Mouse (Mus musculus): ENCODE measurements around the gene Kcne2.

Kcne2 gene

GRCm38 (mm10) chr16:92292101-92292500 is at the start of gene Kcne2:
Kcne2 (plus strand) TSS chr16:92292389.
- no peak for DNase-seq (ENCODE audit: low read depth, low spot score)

GRCm38 (mm10) chr16:92245909-92246308 is 46.3 kb upstream of the Kcne2 start:
- no peak for DNase-seq (ENCODE audit: low read depth, low spot score)

- no peak for DNase-seq (ENCODE audit: low read depth, low spot score)
Measured at GRCm38 (mm10) chr16:92246974-92247373, 45.2 kb upstream of the Kcne2 start.

- no peak for DNase-seq (ENCODE audit: low read depth, low spot score)
Measured at GRCm38 (mm10) chr16:92247700-92248099, 44.5 kb upstream of the Kcne2 start.

- DNase-seq (ENCODE audit: low read depth, low spot score), result no peak
Measured at GRCm38 (mm10) chr16:92249681-92250080, 42.5 kb upstream of the Kcne2 start.

GRCm38 (mm10) chr16:92250452-92250851 is 41.7 kb upstream of the Kcne2 start:
- no peak for DNase-seq (ENCODE audit: low read depth, low spot score)

GRCm38 (mm10) chr16:92254316-92254715 is 37.9 kb upstream of the Kcne2 start:
- no peak for DNase-seq (ENCODE audit: low read depth, low spot score)

GRCm38 (mm10) chr16:92267861-92268260 is 24.3 kb upstream of the Kcne2 start:
- DNase-seq (ENCODE audit: low read depth, low spot score), result no peak

GRCm38 (mm10) chr16:92274516-92274915 is 17.7 kb upstream of the Kcne2 start:
- DNase-seq (ENCODE audit: low read depth, low spot score), result no peak

- no peak for DNase-seq (ENCODE audit: low read depth, low spot score)
Measured at GRCm38 (mm10) chr16:92275526-92275925, 16.7 kb upstream of the Kcne2 start.

GRCm38 (mm10) chr16:92282671-92283070 is 9.5 kb upstream of the Kcne2 start:
- no peak for DNase-seq (ENCODE audit: low read depth, low spot score)

GRCm38 (mm10) chr16:92285068-92285467 is 7.1 kb upstream of the Kcne2 start:
- no peak for DNase-seq (ENCODE audit: low read depth, low spot score)

GRCm38 (mm10) chr16:92286609-92287008 is 5.6 kb upstream of the Kcne2 start:
- peak; percentile 52 for DNase-seq (ENCODE audit: low read depth, low spot score)

GRCm38 (mm10) chr16:92288778-92289177 is 3.4 kb upstream of the Kcne2 start:
- DNase-seq (ENCODE audit: low read depth, low spot score), result no peak

- no peak for DNase-seq (ENCODE audit: low read depth, low spot score)
Measured at GRCm38 (mm10) chr16:92290045-92290444, 2.1 kb upstream of the Kcne2 start.

- no peak for DNase-seq (ENCODE audit: low read depth, low spot score)
Measured at GRCm38 (mm10) chr16:92294267-92294970, 2.2 kb downstream of the Kcne2 start.

- DNase-seq (ENCODE audit: low read depth, low spot score), result no peak
Measured at GRCm38 (mm10) chr16:92295328-92295727, 3.1 kb downstream of the Kcne2 start.

GRCm38 (mm10) chr16:92300649-92301411 is 8.6 kb downstream of the Kcne2 start, which contains the start of gene Smim11:
Smim11 (plus strand) TSS chr16:92301286.
- peak; percentile 96 for DNase-seq (ENCODE audit: low read depth, low spot score)

GRCm38 (mm10) chr16:92301412-92301806 is 9.2 kb downstream of the Kcne2 start:
- DNase-seq (ENCODE audit: low read depth, low spot score), result no peak

- no peak for DNase-seq (ENCODE audit: low read depth, low spot score)
Measured at GRCm38 (mm10) chr16:92301989-92302388, 9.8 kb downstream of the Kcne2 start.

GRCm38 (mm10) chr16:92302506-92302905 is 10.3 kb downstream of the Kcne2 start:
- no peak for DNase-seq (ENCODE audit: low read depth, low spot score)

- DNase-seq (ENCODE audit: low read depth, low spot score), result no peak
Measured at GRCm38 (mm10) chr16:92305519-92305918, 13.3 kb downstream of the Kcne2 start.

GRCm38 (mm10) chr16:92307947-92308346 is 15.8 kb downstream of the Kcne2 start:
- no peak for DNase-seq (ENCODE audit: low read depth, low spot score)
